Mouse (Mus musculus): ENCODE data around the gene Gnl3l. TPM values are rescaled to one million over a fixed set of nuclear protein-coding genes. Genes with fewer than 3 reads are reported as not detected.

The Gnl3l gene
- total RNA-seq (2021), result 10 to 100 TPM; 33.8 to 38.0 TPM
- long read RNA-seq, experiment 1, full-length matches to known transcripts, result 6 of 12 reads
- long read RNA-seq, experiment 1, partial matches to known transcripts, result 4 of 12 reads
- long read RNA-seq, experiment 1, other reads (novel, unspliced or antisense), result 2 of 12 reads
- long read RNA-seq, experiment 2, full-length matches to known transcripts, result 1 of 2 reads
- long read RNA-seq, experiment 2, partial matches to known transcripts, result 1 of 2 reads
- long read RNA-seq, experiment 2, other reads (novel, unspliced or antisense), result 0 of 2 reads

DNA sequence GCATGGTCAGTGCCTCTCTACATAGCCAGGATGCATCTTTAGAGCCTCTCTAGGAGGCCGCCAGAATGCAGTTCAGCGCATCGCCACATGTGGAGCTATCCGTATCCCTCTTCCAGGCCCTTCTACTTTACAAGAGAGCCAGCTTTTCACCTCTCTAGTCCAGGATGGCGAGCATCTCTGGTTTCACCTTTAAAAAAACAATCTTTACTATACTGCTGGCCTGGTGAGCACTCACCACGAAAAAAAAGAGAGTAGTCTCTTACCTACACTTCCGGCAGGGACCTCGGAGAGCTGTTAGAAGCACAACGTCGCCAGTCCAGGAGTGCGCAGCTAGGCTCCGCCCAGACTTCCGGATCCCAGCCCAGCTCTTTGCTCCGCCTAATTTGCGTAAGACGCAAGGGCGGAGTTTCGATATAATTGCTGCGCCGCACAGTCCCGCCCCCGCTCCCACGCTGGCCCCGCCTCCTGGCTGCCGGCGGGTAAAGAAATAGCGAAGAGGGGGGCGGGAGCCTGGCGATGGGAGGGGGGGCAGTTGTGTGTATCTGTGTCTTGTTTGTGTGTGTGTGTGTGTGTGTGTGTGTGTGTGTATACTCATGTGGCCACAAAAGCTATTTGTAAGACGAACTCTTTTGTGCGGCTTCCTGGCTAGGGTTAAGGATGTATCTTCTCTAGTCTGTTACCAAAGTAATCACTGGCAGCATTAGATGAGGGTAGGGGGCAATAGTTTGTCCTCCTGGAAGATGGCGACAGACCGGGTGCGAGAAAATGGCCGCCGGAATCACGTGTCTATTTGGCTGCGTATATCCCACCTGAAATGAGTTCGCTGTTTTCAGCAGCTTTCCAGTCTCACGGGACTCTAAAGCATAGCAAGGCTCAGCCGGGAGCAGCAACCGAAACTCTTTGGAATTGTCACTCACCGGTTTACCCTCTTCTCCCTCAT is at the start of gene Gnl3l:
TSS of gene Gnl3l (minus strand) at position 385 of the 940 bp plus-strand sequence.
- intact Hi-C loops (cut with DNase I), result loop anchor here (2.0 kb wide), 1 partner anchor 80 kb away; the partner anchor contains the start of gene Tsr2
- DNase-seq, result peak; percentile 87 to 89

DNA sequence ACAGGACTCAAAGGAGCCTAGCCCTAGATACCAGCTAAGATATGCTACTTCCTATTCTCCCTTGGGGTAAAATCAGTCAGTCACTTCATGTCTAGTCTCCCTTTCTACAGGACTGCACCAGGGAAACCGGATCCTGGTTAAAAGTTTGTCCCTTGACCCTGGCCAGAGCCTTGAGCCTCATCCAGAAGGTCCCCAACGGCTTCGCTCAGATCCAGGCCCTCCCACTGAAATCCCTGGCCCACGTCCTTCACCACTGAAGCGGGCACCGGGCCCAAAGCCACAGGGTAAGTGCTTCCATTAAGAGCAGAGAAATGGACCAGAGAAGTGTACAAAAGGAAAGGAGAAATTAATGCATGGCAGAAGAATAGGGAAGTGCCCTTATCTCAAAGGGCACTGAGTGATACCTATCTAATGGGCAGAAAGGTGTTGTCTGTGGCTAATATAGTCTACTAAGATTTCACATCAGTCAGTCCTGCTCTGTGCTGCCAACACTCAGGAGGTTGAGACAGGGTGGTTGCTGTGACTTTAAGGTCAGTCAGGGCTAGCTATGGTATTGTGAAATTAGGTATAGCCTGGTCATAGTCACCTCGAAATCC is 49.0 kb upstream of the Gnl3l start:
- intact Hi-C loops (cut with DNase I), result no loop called here

DNA sequence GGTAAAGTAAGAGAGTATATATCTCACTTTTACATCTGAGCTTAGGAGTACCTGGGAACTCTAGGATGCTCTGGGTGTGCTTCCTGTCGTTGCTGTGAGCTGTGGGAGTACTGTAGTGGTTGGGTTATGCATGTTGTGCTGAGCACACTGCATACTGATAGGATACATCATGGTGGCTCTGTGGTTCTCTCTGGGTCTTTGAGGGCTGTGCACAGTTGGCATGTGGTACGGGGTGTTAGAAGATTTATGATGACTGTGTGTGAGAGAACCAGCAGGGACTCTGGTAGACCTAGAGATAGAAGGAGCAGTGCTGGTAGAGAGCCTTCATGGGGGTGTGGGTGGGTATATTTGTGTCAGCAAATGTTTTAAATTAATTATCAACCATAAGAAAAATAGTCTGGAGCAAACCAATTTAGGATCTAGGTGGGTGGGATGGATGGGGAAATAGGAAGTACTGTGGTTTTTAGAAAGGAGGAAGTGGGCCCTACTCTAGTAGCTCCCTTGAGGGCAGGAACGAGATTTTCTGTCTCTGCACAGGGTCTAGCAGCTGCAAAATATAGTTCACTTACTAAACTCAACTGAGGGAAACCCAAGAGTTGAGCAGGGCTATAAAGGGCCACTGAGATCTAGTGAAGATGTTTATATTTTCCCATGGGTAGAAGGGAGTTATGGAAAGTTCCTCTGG is 44.6 kb upstream of the Gnl3l start:
- intact Hi-C loops (cut with DNase I), result no loop called here
- no peak for DNase-seq

More for the DNA sequence above, 49.0 kb upstream of the Gnl3l start:
- no peak for DNase-seq

DNA sequence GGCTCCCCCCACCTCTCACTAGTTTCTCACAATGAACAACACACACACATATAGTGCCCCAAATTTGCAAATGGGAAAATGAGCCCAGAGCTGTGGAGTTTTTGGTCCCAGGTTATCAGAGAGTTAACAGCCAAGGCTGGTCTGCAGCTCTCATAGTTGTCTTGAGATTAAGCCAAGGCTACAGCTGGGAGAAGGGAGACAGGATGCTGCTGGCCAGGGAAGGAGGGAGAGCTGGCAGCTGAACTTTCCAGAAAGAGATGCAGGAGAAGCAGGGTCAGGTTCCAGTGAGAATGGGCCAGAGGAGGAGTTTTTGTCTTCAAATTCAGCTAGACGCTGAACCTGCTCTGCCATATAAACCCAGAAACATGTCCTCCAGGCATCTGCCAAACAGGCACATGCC is 42.2 kb upstream of the Gnl3l start:
- peak; percentile 11 to 28 for DNase-seq
- intact Hi-C loops (cut with DNase I), result no loop called here

DNA sequence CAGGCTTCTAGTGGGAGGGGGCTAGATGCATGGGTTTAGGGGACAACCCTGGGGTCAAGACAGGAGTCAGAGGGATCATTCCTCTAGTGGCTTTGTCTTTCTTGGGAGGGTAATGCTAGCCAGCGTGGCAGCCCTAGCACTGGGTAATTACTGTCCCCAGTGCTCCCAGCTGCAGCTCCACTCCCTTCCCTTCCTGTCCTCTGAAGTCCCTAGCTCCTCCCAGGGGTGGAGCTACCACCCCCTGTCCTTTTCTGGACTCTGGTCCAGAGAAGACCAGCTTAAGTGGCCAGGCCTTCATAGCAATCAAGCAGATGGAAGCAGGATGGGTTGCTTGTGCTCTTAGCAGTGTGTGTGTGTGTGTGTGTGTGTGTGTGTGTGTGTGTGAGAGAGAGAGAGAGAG is 38.4 kb upstream of the Gnl3l start:
- intact Hi-C loops (cut with DNase I), result no loop called here
- peak; percentile 42 to 55 for DNase-seq

DNA sequence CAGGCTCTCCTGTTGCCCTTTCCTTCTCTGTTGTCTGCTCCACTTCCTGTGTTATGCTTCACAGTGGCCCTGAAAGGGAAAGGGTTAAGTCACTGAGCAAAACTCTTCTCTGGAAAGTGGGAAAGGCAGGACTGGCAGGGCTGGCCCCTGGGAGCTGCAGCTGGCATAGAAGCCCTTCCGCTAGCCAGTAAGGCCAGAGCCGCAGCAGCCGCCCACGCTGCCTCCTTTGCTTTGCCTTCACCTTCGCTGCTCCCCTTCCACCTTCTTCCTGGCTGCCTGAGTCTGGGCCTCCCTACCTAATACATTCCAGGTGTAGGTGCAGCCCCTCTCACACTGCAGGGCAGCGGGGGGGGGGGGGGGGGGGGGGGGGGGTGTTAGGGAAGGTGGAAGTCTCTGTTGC is 37.4 kb upstream of the Gnl3l start:
- intact Hi-C loops (cut with DNase I), result no loop called here
- DNase-seq, result no peak

DNA sequence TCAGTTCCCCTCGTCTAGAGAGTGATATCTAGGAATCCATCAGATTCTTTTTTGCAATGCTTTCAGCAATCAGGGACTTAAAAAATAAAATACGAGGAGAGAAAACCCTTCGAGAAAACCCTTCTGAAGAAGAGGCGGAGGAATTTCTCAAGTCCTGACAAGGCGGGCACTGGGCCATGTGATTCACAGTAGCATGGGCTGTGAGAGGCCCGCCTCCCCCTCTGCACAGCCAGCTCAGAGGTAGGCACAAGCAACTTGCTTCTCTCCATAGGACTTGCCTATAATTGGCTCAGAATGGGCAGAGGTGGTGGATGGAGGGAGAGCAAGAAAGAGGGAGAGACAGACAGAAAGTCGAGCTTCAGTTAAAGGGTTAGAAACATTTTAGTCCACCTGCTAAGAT is 33.2 kb upstream of the Gnl3l start:
- intact Hi-C loops (cut with DNase I), result no loop called here

DNA sequence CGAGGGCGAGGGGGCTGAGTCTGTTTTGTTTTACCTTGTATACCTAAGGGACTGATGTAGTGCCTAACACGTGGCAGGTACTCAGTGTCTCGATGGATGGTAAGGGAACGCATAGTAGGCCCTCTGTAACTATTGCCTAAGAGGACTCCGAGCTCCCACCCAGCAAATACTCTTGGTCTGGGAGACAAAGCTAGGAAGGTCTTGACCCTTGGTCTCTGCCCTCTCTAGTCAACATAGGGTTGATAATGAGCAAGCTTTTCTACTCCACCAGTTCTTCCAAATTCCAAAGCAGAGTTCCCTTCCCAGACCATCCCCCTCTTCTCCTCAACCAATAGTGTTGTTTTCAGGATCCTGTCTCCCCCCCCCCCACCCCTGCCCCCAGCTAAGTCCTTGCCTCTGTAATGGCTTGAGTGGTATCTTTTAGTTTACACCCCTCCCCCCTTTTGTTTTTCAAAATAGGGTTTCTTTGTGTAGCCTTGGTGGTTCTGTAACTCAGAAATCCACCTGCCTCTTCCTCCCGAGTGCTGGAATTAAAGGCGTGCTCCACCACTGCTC is 32.6 kb upstream of the Gnl3l start:
- intact Hi-C loops (cut with DNase I), result loop anchor here (5.0 kb wide), 1 partner anchor 48 kb away; the partner anchor contains the start of gene Tsr2
- no peak for DNase-seq

More for the DNA sequence above, 33.2 kb upstream of the Gnl3l start:
- DNase-seq, result peak in 1 of 2 experiments; percentile 9

DNA sequence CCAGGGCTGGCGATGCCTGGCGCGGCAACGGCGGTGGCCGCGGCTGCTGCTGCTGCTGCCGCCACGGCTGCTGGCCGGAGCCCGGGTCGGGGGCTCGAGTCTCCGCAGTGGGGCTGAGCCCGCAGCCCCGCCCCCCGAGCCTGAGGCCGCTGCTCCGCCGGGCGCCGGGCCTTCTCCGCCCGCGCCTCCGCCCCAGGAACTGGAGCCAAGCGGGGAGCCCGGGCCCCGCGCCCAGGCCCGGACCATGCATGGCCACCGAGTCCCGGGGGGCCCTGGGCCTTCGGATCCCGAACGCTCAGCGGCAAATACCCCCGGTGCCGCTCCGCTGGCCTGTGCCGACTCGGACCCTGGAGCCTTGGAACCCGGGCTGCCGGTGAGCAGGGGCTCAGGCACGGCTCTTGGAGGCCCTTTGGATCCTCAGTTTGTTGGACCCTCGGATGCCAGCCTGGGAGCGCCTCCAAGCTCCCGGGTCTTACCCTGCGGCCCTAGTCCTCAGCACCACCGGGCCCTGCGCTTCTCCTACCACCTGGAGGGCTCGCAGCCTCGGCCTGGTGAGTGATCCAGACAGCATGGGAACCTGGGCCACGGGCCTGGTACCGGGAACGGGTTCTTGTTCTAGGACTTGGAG is 30.4 kb upstream of the Gnl3l start:
- intact Hi-C loops (cut with DNase I), result loop anchor here (5.0 kb wide), 1 partner anchor 50 kb away; the partner anchor contains the start of gene Tsr2

DNA sequence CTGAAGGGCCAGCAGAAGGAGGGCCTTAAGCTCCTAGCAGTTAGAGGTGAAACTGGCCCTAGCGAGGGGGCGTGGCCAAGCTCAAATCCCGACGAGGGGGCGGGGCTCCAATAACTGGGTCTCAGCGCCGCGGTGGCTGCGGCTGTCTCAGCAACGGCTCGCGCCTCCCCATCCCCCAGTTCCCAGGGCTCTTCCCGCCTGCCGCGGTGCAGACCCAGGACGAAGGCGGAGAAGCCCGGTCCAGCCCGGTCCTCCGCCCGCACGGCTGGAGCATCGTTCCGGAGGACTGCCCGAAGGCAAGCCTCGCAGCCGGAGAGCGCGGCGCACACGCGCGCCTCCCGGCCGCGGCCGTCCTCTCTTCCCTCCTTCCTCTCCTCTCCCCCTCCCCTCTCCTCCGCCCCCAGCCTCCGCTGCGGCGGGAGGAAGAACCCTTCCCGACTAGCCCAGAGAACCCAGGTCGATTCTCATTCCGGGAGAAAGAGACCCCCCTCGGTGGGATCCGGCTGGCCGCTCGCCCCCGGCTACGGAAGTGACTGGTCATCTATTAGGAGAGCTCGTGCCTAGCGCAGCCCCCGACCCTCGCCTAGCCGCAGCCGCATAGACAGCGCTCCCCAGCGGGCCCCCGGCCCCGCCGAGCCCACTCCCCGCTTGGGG is 29.8 kb upstream of the Gnl3l start:
- intact Hi-C loops (cut with DNase I), result loop anchor here (5.0 kb wide), 1 partner anchor 50 kb away; the partner anchor contains the start of gene Tsr2

More for the DNA sequence above, 30.4 kb upstream of the Gnl3l start:
- peak; percentile 55 to 66 for DNase-seq

DNA sequence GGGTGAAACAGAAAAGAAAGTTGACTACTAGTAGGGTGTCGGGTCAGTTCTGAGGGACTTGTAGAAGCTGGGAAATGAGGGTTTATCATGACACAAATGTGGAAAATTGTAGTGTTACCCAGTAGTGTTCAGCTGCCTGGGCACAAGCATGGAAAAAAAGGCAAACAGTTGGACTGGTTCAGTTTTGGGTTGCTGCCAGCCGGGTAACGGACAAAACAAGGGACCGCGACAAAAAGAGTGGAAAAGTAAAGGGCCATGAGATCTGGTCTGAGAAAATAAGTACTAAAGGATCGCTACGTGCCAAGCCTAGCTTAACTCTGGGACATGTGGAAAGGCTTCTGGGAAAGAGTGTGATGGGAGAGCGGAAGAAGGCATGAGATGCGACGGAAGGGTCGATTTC is 29.2 kb upstream of the Gnl3l start:
- no peak for DNase-seq
- intact Hi-C loops (cut with DNase I), result loop anchor here (5.0 kb wide), 1 partner anchor 51 kb away; the partner anchor contains the start of gene Tsr2

More for the DNA sequence above, 29.8 kb upstream of the Gnl3l start:
- DNase-seq, result peak; percentile 85 to 86

DNA sequence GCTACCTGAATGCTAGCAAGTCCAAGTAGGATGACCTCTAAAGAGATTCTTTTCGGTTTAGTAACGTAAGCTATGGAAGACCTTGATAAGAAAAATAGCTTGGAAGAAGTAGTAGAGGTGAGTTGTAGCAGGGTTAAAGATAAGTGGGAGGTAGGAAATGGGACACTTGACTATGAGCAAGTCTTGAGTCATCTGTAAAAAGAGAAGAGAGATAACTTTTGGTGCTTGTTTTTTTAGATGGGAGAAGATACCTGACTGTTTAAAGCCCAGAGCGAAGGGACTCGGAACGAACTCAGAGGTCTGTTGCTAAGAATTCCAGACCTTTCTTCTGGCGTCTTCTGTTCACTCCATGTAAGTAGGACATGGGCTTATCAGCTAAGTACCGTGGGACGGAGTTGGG is 28.7 kb upstream of the Gnl3l start, which contains the start of gene Fgd1:
TSS of gene Fgd1 (plus strand) at position 301 of the 400 bp plus-strand sequence.
- no peak for DNase-seq
- intact Hi-C loops (cut with DNase I), result loop anchor here (5.0 kb wide), 1 partner anchor 51 kb away; the partner anchor contains the start of gene Tsr2

DNA sequence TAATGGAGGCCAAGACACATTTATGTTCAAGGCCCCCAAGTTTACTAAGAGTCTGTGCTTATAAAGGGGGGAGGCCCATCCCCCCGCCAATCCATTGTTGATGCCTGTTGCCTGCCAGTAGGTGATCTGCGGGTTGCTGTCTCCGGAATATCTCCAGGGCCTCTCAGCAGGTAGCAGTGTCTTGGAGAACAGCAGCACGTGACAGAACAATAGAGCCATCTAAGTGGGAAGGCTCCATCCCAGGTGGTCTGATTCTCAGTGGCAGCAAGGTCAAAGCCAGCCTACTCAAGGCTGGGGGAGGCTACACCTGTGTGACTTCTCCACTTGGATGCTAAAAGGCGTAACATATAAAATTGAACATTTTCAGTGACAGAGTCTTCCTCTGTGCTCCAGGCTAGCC is 24.1 kb upstream of the Gnl3l start:
- DNase-seq, result no peak
- intact Hi-C loops (cut with DNase I), result no loop called here

DNA sequence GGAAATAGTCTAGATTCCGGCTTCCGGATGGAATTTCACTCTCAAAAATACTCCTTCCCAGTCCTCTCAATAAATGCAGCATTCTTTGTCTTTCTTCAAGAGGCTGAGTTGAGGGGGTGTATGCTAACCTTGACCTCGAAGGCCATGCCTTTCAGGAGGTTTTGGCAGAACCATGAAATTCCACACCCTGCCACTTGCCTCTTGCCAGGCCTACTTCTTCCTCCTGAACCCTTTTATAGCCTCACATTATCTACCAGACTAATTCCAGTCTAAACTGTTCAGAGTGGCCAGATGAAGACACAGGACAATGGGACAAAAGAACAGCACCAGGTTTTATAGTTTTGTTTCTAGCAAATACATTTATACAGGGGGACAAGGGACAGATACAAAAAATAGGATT is 14.3 kb upstream of the Gnl3l start:
- DNase-seq, result no peak
- intact Hi-C loops (cut with DNase I), result no loop called here

DNA sequence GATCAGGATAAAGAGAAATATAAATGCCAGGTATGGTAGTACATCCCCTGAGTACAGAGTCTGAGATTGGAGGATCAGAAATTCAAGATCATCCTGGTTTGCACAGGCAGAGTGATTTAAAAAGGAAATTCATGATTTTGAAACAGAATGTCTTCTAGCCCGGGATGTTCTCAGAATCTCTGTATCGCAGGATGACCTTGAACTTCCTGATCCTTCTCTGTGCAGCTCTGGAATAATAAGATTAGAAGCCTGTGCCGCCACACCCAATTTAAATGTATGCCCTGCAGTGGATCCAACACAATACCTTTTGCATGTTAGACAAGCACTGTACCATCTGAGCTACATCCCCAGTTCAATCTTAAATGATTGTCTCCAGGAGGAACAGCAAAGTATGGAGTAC is 1.7 kb upstream of the Gnl3l start:
- no peak for DNase-seq
- intact Hi-C loops (cut with DNase I), result no loop called here

DNA sequence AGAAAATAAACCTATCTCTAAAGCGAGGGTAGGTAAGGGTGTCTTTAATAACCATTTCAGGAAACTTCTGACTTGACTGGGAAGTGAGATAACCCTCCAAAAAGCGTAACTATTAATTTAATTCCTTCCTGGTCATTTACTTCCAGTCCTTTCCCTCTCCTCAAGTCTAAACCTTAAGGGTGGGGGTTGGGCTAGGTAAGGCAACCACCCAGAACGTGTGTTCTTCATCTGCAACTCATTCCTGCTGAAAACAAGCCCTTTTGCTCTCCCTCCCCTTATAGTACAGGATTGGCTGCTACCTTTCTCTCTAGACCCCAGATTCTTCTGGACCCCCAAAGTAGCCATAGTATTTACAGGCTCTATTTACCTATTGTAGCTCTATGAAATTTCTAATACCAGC is 775 bp upstream of the Gnl3l start:
- DNase-seq, result no peak
- intact Hi-C loops (cut with DNase I), result loop anchor here (2.0 kb wide), 1 partner anchor 79 kb away; the partner anchor contains the start of gene Tsr2

DNA sequence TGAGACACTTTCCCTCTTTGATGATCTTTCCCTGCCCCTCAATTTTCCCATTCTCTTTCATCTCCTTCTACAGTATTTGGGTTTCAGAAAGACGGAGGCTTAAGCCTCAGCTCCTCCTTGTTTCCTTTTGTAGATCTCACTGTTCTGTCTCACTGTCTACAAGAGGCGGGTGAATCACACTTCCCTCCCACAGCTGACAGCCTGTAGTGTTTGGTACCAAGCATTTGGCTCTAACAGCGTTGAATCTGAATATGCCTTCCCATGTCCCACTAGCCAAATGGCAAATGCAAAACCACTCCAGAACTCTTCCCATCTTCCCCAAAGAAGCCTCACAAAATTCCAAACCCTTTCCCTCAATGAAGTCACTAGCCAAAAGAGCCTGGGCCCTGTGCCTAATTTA is 20.3 kb downstream of the Gnl3l start:
- intact Hi-C loops (cut with DNase I), result no loop called here
- no peak for DNase-seq

DNA sequence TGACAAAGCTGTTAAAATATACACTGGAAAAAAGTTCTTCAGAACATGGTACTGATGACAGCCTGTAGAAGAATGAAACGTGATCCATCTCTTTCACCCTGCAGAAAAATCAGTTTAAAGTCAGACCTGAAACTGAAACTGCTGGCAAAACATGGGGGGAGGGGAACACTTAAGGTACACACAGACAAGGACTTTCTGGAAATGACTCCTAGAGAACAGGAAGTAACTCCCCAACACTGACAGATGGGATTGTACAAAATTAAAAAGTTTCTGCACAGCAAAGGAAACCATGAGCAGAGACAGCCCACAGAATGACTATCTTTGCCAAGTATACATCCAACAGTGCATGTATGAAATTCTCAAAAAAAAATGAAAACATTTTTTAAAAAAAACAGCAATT is 35.5 kb downstream of the Gnl3l start:
- DNase-seq, result no peak
- intact Hi-C loops (cut with DNase I), result no loop called here

DNA sequence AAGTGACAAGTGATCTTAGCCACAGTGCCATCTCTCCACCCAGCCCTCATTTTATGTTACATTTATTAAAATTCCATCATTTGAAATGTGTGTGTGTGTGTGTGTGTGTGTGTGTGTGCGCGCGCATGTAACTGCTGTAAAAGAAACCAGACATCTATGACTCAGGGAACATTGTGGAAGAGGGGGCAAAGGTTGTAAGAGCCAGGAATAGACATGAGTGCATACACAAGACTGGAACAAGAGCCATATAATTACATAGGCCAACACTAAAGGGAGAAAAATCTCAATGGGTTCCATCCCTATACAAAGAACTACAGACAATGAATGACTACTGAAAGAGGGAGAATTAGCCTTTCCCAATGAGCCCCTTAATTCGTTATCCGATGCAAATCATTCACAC is 41.7 kb downstream of the Gnl3l start:
- no peak for DNase-seq
- intact Hi-C loops (cut with DNase I), result no loop called here

Measured in heart, postnatal 14 days (tissue).